Mouse (Mus musculus) stomach, postnatal 0 days (tissue): ENCODE measurements around the gene Tle2. TPM values are rescaled to one million over a fixed set of nuclear protein-coding genes. Genes with fewer than 3 reads are reported as not detected.

Source experiments
- ATAC-seq: fragments of 200-750 bp; cut with Nextera tagmentation; 2 replicates; pipeline ENCODE4 v1.8.0; 2017; ENCODE audit not compliant: low FRiP score, low TSS enrichment
- DNase-seq: peaks from one replicate; pipeline ENCODE4 v3.0.0-alpha.2; 2016; ENCODE audit warnings: low spot score
- H3K27ac ChIP-seq: fragments of 300-500 bp; sonication (generic); replicated peaks from 2 replicates; pipeline ENCODE4 v1.5.1; 2014; ENCODE audit warnings: mild to moderate bottlenecking, control low read depth
- H3K27me3 ChIP-seq: fragments of 300-500 bp; sonication (generic); 2 replicates; pipeline ENCODE4 v1.6.1; 2014; ENCODE audit warnings: low read length; ENCODE audit not compliant: control insufficient read depth, insufficient read depth
- H3K36me3 ChIP-seq: fragments of 300-500 bp; sonication (generic); 2 replicates; pipeline ENCODE4 v1.6.1; 2014; ENCODE audit warnings: low read length, mixed read lengths; ENCODE audit not compliant: control insufficient read depth, insufficient read depth
- H3K4me1 ChIP-seq: fragments of 300-500 bp; sonication (generic); replicated peaks from 2 replicates; pipeline ENCODE4 v1.6.1; 2014; ENCODE audit warnings: antibody characterized with exemption; ENCODE audit not compliant: control insufficient read depth, insufficient read depth
- H3K4me2 ChIP-seq: fragments of 300-500 bp; sonication (generic); replicated peaks from 2 replicates; pipeline ENCODE4 v1.6.1; 2014; ENCODE audit warnings: low read depth, mild to moderate bottlenecking, control low read depth, moderate library complexity
- H3K4me3 ChIP-seq: fragments of 300-500 bp; sonication (generic); 2 replicates; pipeline ENCODE4 v1.5.1; 2014; ENCODE audit warnings: low read depth, low read length, control low read depth
- H3K9ac ChIP-seq: fragments of 300-500 bp; sonication (generic); 2 replicates; pipeline ENCODE4 v1.6.1; 2014; ENCODE audit warnings: mild to moderate bottlenecking, low read length, control low read depth, mixed read lengths
- H3K9me3 ChIP-seq: fragments of 300-500 bp; sonication (generic); 2 replicates; pipeline ENCODE4 v1.6.1; 2016; ENCODE audit warnings: low read length; ENCODE audit not compliant: control insufficient read depth
- CTCF ChIP-seq: IDR thresholded peaks from 2 replicates; pipeline ENCODE4 v1.5.1; 2016; ENCODE audit warnings: antibody characterized with exemption, low read depth, mild to moderate bottlenecking, moderate library complexity
- EP300 ChIP-seq: optimal IDR thresholded peaks from 2 replicates; pipeline ENCODE3; 2016; ENCODE audit warnings: antibody characterized with exemption
- WGBS: fragments of 180-500 bp; shearing (Covaris S2); extraction: QIAGEN DNeasy Blood & Tissue Kit; methylation state at CpG from one replicate; pipeline ENCODE4 v1.1.7; 2014; 5-methylcytosine and 5-hydroxymethylcytosine counted together
- polyA plus RNA-seq: library from polyadenylated mRNA; unstranded; fragments of >200 nt; fragmentation: Nextera tagmentation; extraction: Ambion mirVana; gene quantifications from 2 replicates; pipeline ENCODE4 v1.2.1, GENCODE M21; 2015

The Tle2 gene
- polyA plus RNA-seq, 1 experiment from 2014 or later, result 4.8 TPM

DNA sequence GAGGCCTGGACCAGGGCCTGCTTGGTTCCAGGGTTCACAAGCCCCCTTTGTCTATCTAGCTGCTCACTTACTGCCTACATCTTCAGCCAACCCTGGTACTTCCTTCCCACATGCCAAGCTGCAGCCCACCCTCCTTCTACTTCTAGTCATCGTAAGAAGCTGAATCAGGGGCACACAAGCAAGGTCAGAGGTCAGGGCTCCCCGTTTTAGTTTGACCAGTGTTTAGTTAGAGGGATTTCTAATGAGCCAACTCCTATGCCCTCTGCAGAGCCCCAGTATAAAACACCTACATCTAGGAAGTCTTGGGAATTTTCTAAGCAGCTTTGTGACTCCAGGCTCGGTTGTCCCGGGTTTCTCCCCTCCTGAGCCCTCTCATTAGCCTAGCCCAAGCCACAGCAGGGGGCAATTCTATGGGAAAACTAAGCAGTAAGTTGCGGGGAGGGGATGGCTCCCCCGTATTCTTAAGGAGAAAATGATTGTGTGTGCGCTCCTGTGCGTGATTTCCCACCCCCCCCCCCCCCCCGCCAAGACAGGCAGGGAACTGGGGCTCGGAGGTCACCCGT is 4.0 kb upstream of the Tle2 start:
- DNase-seq (no peak), ATAC-seq (no peak)
- TF ChIP-seq EP300, result no peak
- no peak for TF ChIP-seq CTCF
- 9% methylated on average over 8 of the region's 11 CpGs for WGBS
- Histone ChIP-seq H3K9ac (peak overlapping the region; percentile 31), H3K36me3 (peaks cover 10% of the 10 kb centered on the region), H3K4me2 (peak overlapping the region; percentile 69), H3K4me1 (peaks cover 15% of the 10 kb centered on the region), H3K27me3 (no peaks in the 10 kb centered on the region), H3K9me3 (no peaks in the 10 kb centered on the region), H3K4me3 (peak overlapping the region; percentile 38), H3K27ac (peak overlapping the region; percentile 56)

DNA sequence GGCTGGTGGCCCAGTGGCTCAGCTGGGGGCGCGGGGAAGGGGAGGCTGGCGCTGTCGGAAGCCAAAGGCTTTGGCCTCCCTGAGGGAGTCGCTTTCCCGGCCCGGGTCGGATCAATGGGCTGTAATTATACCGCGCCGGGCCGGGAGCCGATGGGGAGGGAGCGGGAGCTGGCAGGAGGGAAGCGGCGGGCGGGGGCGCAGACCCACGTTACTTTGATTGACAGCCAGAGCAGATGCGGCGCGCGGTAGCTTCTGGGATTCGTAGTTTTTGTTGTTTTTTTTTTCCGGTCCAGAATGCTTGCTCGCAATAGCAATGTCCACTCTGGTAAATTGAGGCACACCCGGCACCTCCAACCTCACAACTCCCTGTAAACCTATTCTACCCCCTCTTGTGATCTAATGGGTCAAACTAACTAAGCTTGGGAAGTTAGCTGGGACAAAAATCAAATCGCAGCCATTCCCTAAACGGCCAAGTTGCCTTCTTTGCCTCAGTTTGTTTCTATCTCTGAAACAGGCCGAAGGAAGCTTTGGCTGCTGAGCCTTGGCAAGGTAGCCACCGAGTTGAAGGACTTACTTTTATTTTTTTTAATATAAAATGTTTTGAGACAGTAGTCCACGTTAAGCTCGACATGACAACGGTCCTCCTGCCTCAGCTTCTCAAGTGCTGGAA is 3.4 kb upstream of the Tle2 start:
- peak overlapping the region; percentile 38 for H3K4me3 ChIP-seq
- H3K4me2 ChIP-seq, result peak overlapping the region; percentile 69
- H3K4me1 ChIP-seq, result peaks cover 19% of the 10 kb centered on the region
- peak overlapping the region; percentile 31 for H3K9ac ChIP-seq
- H3K9me3 ChIP-seq, result no peaks in the 10 kb centered on the region
- H3K27ac ChIP-seq, result peak overlapping the region; percentile 56
- peak; percentile 93 for DNase-seq
- no peaks in the 10 kb centered on the region for H3K27me3 ChIP-seq
- ATAC-seq, result peak; percentile 61
- peaks cover 3% of the 10 kb centered on the region for H3K36me3 ChIP-seq
- TF ChIP-seq CTCF (peak; percentile 34; the same call in 1 of the 2 replicates), EP300 (no peak)
- under 1% methylated on average over 30 of the region's 34 CpGs for WGBS

DNA sequence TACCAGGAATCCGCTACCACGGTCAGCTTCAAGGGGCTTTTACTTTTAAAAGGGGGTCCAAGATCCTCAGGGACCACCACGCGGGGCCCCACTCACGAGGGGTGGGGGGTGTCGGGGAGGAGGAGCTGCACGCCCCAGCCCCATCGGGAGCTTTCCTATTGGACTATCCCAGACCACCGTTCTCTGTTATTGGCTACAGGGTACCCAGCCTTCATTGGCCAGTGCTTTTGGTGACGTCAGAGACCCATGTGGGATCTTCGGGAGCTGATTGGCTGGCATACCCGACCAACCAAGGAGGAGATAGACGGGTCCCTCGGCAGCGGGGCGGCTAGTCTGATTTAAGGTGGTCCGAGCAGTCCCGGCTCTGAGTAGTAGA is 2.9 kb upstream of the Tle2 start:
- Histone ChIP-seq H3K4me2 (peak overlapping the region; percentile 69), H3K9me3 (no peaks in the 10 kb centered on the region), H3K27me3 (no peaks in the 10 kb centered on the region), H3K27ac (peak overlapping the region; percentile 49), H3K36me3 (no peaks in the 10 kb centered on the region), H3K4me1 (peaks cover 19% of the 10 kb centered on the region), H3K9ac (no peak overlapping the region), H3K4me3 (peak overlapping the region; percentile 38)
- under 1% methylated on average over 18 of the region's 18 CpGs for whole genome bisulfite sequencing
- ATAC-seq (peak; percentile 93), DNase-seq (peak; percentile 94)
- no peak for TF ChIP-seq CTCF
- TF ChIP-seq EP300, result no peak

DNA sequence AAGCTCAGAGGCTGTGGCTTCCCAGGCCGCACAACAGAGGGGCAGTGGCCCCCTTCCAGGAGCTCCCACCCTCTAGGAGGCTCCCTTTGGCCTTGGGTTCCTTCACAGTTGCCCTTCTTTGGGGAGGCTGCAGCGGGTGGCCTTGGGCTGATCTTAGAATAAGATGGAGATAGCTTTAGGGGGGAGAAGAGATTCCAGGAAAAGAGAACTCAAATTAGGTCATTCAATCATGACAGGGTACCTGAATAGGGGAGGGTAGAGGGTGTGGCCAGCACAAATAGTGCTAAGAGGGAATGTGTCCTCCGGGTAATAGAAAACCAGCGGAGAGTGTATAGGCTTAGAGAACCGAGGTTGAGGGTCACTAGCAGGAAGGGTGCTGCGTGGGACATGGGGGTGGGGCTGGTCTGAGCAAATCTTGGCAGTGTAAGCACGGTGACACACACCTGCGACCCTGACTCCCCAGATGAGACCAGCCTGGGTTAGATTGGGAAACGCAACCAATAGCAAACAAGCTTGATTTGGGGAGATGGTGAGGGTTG is 2.2 kb upstream of the Tle2 start:
- Histone ChIP-seq H3K27ac (peak overlapping the region; percentile 40; the same call in 1 of the 2 replicates), H3K36me3 (no peaks in the 10 kb centered on the region), H3K27me3 (no peaks in the 10 kb centered on the region), H3K9me3 (no peaks in the 10 kb centered on the region), H3K9ac (no peak overlapping the region), H3K4me3 (peak overlapping the region; percentile 38; the same call in 1 of the 2 replicates), H3K4me2 (peak overlapping the region; percentile 69), H3K4me1 (peaks cover 19% of the 10 kb centered on the region)
- DNase-seq, result no peak
- 11% methylated on average over 9 of the region's 9 CpGs for WGBS
- ATAC-seq, result 0 out of 2 replicates have a peak, but pooled peaks have one; percentile 0
- TF ChIP-seq EP300, result no peak
- no peak for TF ChIP-seq CTCF

DNA sequence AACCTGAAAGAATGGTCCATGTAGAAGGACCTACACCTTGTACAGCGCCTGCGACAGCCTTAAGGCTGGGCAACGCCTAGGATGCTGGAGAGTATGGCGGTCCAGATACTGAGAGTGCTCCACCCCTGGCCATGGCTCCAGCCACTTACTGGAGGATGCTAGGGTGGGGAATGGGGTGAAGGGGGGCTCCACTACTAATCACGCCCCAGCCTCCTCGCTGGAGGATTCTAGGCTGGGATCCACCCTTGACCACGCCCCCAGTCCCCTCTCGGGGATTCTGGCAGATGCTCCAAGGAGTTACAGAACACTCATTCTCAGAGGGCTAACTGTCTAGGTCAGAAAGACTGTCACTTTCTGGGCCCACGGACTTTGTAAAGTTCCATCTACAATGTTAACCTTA is 1.4 kb upstream of the Tle2 start:
- no peak for DNase-seq
- 0 out of 2 replicates have a peak overlapping the region, but pooled peaks have one; percentile 23 for H3K9ac ChIP-seq
- no peaks in the 10 kb centered on the region for H3K36me3 ChIP-seq
- 0 out of 2 replicates have a peak, but pooled peaks have one; percentile 3 for TF ChIP-seq CTCF
- no peak for TF ChIP-seq EP300
- H3K4me3 ChIP-seq, result no peak overlapping the region
- no peak overlapping the region for H3K4me2 ChIP-seq
- no peaks in the 10 kb centered on the region for H3K9me3 ChIP-seq
- peaks cover 19% of the 10 kb centered on the region for H3K4me1 ChIP-seq
- 0 out of 2 replicates have a peak overlapping the region, but pooled peaks have one; percentile 24 for H3K27ac ChIP-seq
- 21% methylated on average over 9 of the region's 9 CpGs for WGBS
- peak; percentile 13; the same call in 1 of the 2 replicates for ATAC-seq
- no peaks in the 10 kb centered on the region for H3K27me3 ChIP-seq
